12 mouse cellular contexts compared by ENCODE assay signal in the genomic region with DNA sequence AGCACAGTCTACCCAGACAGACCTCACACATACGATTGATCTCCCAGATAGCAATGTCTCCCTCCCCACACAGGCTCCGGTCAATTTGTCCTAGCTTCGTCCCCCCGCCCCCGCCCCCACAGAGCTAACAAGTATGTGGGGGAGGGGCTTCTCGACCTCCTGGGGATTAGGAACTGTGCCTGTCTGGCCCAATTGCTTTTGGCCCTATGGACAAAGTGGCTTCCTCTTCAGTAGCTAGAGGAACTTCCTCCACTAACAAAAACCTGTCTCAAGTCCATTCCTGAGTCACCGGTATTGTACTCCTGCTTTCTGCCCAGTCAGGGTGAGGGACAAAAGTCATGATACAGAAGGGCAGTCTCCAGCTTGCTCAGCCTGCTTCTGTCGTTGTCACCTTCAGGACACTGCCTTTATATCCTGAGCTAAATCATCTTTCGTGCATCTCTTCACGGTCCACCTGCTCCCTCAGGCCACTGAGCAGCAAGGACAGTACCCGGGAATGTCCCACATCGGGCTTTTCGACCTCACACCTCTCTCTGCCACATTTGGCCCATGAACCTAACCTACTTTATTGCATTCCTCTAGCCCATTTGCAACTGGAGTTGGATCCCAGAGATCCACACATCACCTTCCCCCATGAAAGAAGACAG. TPM values are rescaled to one million over a fixed set of nuclear protein-coding genes. Genes with fewer than 3 reads are reported as not detected.
A peak's percentile ranks its signal among the peaks of the same experiment; 100 is the strongest.
DNase-seq lines count a peak whose midpoint lies in the region; ATAC-seq and TF ChIP-seq lines count a peak whose summit lies in the region.
"Had no signal": no experiment of that assay in that cellular context is flagged by ENCODE, and none has a peak within 500 bp of the region (broad histone marks: within the 10 kb centered on the region; RNA-seq: fewer than 3 reads in every experiment).

No protein-coding gene starts in this region.

- no peak for ATAC-seq in forebrain, postnatal 0 days
- ATAC-seq in limb, embryonic 11.5 days (ENCODE audit: insufficient number of reproducible peaks, low FRiP score, low TSS enrichment, low read depth) = no peak
- ATAC-seq in monocyte, adult 5-6 weeks (replicated peaks; ENCODE audit: insufficient number of reproducible peaks, low FRiP score, low TSS enrichment, poor library complexity, severe bottlenecking) = no peak

- H3K4me3 ChIP-seq in forebrain, postnatal 0 days (ENCODE audit: low read depth, low read length) = no peak overlapping the region
- H3K4me3 ChIP-seq in limb, embryonic 11.5 days (ENCODE audit: low read depth, low read length) = no peak overlapping the region
- no peak overlapping the region for H3K4me3 ChIP-seq in layer of hippocampus, adult 2 months

- H3K9me3 ChIP-seq in forebrain, postnatal 0 days (ENCODE audit: low read length) = no peaks in the 10 kb centered on the region
- H3K9me3 ChIP-seq in limb, embryonic 11.5 days (ENCODE audit: control insufficient read depth, low read length) = no peaks in the 10 kb centered on the region

- WGBS in forebrain, postnatal 0 days = 12% methylated on average over 12 of the region's 13 CpGs
- WGBS in limb, embryonic 11.5 days = 5% methylated on average over 13 of the region's 13 CpGs

- H3K36me3 ChIP-seq in forebrain, postnatal 0 days (ENCODE audit: insufficient read depth) = peaks cover 8% of the 10 kb centered on the region
- H3K36me3 ChIP-seq in limb, embryonic 11.5 days (ENCODE audit: control insufficient read depth, insufficient read depth, low read length) = no peaks in the 10 kb centered on the region

- peak; percentile 56 for DNase-seq in kidney, adult 11 months
- DNase-seq in kidney, postnatal 10 days = no peak
- no peak for DNase-seq in forebrain, postnatal 0 days
- no peak for DNase-seq in limb, embryonic 11.5 days (ENCODE audit: low spot score)
- peak; percentile 57 for DNase-seq in retina, embryonic 14.5 days (ENCODE audit: low spot score)
- DNase-seq in layer of hippocampus, adult 2 months (ENCODE audit: low spot score in 2 of 2) = no peak
- DNase-seq in lung, postnatal 10 days = no peak
- DNase-seq: right cerebral cortex, adult 18-20 months; thymus, adult 18-20 months had no signal

- no peak for TF ChIP-seq CTCF in forebrain, postnatal 0 days (IDR thresholded peaks at IDR 0.05; ENCODE audit: low read depth)
- no peak for TF ChIP-seq CTCF in layer of hippocampus, adult 2 months (conservative IDR thresholded peaks at IDR 0.05)

- H3K9ac ChIP-seq in forebrain, postnatal 0 days = no peak overlapping the region
- no peak overlapping the region for H3K9ac ChIP-seq in limb, embryonic 11.5 days (ENCODE audit: low read length)

- peak overlapping the region; percentile 58 for H3K4me2 ChIP-seq in forebrain, postnatal 0 days (ENCODE audit: low read depth)
- H3K4me2 ChIP-seq in limb, embryonic 11.5 days (ENCODE audit: low read depth, severe bottlenecking) = peak overlapping the region; percentile 88; the same call in 1 of the 2 replicates

- H3K27me3 ChIP-seq in forebrain, postnatal 0 days (ENCODE audit: insufficient read depth, low read length) = no peaks in the 10 kb centered on the region
- peaks cover 62% of the 10 kb centered on the region for H3K27me3 ChIP-seq in limb, embryonic 11.5 days (ENCODE audit: control insufficient read depth, insufficient read depth, low read length)

- H3K4me1 ChIP-seq in forebrain, postnatal 0 days (ENCODE audit: insufficient read depth) = peaks cover 5% of the 10 kb centered on the region; the same call in 1 of the 2 replicates
- peaks cover 20% of the 10 kb centered on the region for H3K4me1 ChIP-seq in limb, embryonic 11.5 days (ENCODE audit: control insufficient read depth, insufficient read depth, low read length)

- no peak overlapping the region for H3K27ac ChIP-seq in forebrain, postnatal 0 days (ENCODE audit: low read depth, low read length)
- no peak overlapping the region for H3K27ac ChIP-seq in limb, embryonic 11.5 days (replicated peaks; ENCODE audit: low read depth, low read length)
- no peak overlapping the region for H3K27ac ChIP-seq in layer of hippocampus, adult 2 months

RNA-seq across cellular contexts. Expression of a gene that starts 15.2 kb away (rescaled TPM):
- total RNA-seq in forebrain, postnatal 0 days (2014; rRNA removed) = 0.24 TPM in 1 of 2 replicates, not detected in the other
- 0.11 and 0.13 TPM in 2 replicates for polyA plus RNA-seq in forebrain, postnatal 0 days (2015; fragmentation: Nextera tagmentation; extraction: Ambion mirVana)
- not detected in 2 replicates for polyA plus RNA-seq in limb, embryonic 11.5 days (2014; fragmentation: Nextera tagmentation; extraction: Ambion mirVana)
- total RNA-seq in layer of hippocampus, adult 2 months (2021) = under 1 TPM in 1 of 2 experiments, not detected in 1; 0.28 TPM
- not detected in 3 replicates for total RNA-seq in monocyte, adult 5-6 weeks (2017)
- total RNA-seq: hematopoietic stem cell, adult 5-6 weeks; megakaryocyte, adult 5-6 weeks had no signal

RNA-seq across cellular contexts. Expression of a gene that starts 24.7 kb away (rescaled TPM):
- 0.52 and 1.1 TPM in 2 replicates for total RNA-seq in forebrain, postnatal 0 days (2014; rRNA removed)
- 2.8 and 4.3 TPM in 2 replicates for polyA plus RNA-seq in forebrain, postnatal 0 days (2015; fragmentation: Nextera tagmentation; extraction: Ambion mirVana)
- polyA plus RNA-seq in limb, embryonic 11.5 days (2014; fragmentation: Nextera tagmentation; extraction: Ambion mirVana) = 0.31 TPM in 1 of 2 replicates, not detected in the other
- 1 to 10 TPM; 2.4 to 6.3 TPM for total RNA-seq in layer of hippocampus, adult 2 months (2021)
- total RNA-seq in monocyte, adult 5-6 weeks (2017) = not detected in 3 replicates
- total RNA-seq: hematopoietic stem cell, adult 5-6 weeks; megakaryocyte, adult 5-6 weeks had no signal

RNA-seq across cellular contexts. Expression of a gene that starts 34.0 kb away (rescaled TPM):
- 32.3 and 36.5 TPM in 2 replicates for total RNA-seq in forebrain, postnatal 0 days (2014; rRNA removed)
- 4.2 and 5.6 TPM in 2 replicates for polyA plus RNA-seq in forebrain, postnatal 0 days (2015; fragmentation: Nextera tagmentation; extraction: Ambion mirVana)
- 0.27 and 0.58 TPM in 2 replicates for polyA plus RNA-seq in limb, embryonic 11.5 days (2014; fragmentation: Nextera tagmentation; extraction: Ambion mirVana)
- total RNA-seq in layer of hippocampus, adult 2 months (2021) = 100 to 1,000 TPM; 119 to 122 TPM
- total RNA-seq in monocyte, adult 5-6 weeks (2017) = under 0.01 to 0.58 TPM (median 0.48 TPM) in 3 replicates
- total RNA-seq: megakaryocyte, adult 5-6 weeks had no signal

RNA-seq across cellular contexts. Expression of a gene that starts 43.1 kb away (rescaled TPM):
- total RNA-seq in forebrain, postnatal 0 days (2014; rRNA removed) = 5.9 and 6.1 TPM in 2 replicates
- polyA plus RNA-seq in forebrain, postnatal 0 days (2015; fragmentation: Nextera tagmentation; extraction: Ambion mirVana) = 14.9 and 16.1 TPM in 2 replicates
- polyA plus RNA-seq in limb, embryonic 11.5 days (2014; fragmentation: Nextera tagmentation; extraction: Ambion mirVana) = 59.7 and 62.3 TPM in 2 replicates
- total RNA-seq in layer of hippocampus, adult 2 months (2021) = 1 to 10 TPM; 4.8 to 6.2 TPM
- total RNA-seq in monocyte, adult 5-6 weeks (2017) = not detected in 3 replicates

Comparison
In these comparisons a context has a peak if more than half of its experiments do, and no peak if none do; other contexts are left out.
1. DNase-seq: peak in kidney, adult 11 months (single experiment) and retina, embryonic 14.5 days (single experiment); none in kidney, postnatal 10 days (single experiment), forebrain, postnatal 0 days (single experiment), limb, embryonic 11.5 days (single experiment), layer of hippocampus, adult 2 months (0 of 2) and lung, postnatal 10 days (single experiment).
2. RNA of a gene that starts 34.0 kb away (total RNA-seq): 119 to 122 TPM in layer of hippocampus, adult 2 months and 32.3 to 36.5 TPM in forebrain, postnatal 0 days; under 0.01 to 0.58 TPM in monocyte, adult 5-6 weeks; every median in the first group is over 10 times any median in the second.